Mouse (Mus musculus) MEL (cell line): Measurements from ENCODE around the gene Mrps24. TPM values are rescaled to one million over a fixed set of nuclear protein-coding genes. Genes with fewer than 3 reads are reported as not detected.
A peak's percentile ranks its signal among the peaks of the same experiment; 100 is the strongest.

ENCODE experiments used
- DNase-seq: peaks from one replicate; pipeline ENCODE4 v3.0.0; 2011; ENCODE audit warnings: low read depth, low spot score
- H3K27ac ChIP-seq: 2 replicates; pipeline ENCODE4 v1.5.1; 2012; ENCODE audit warnings: low read depth, mild to moderate bottlenecking, control low read depth, low read length, moderate library complexity; ENCODE audit not compliant: control insufficient read depth
- H3K27me3 ChIP-seq, 2 experiments: fragments of 150-350 bp in 1 of 2; sonication (generic) in 1 of 2; 2 replicates each; pipeline ENCODE4 v1.6.1; 2012; ENCODE audit warnings: low read length in 2 of 2, mild to moderate bottlenecking in 2 of 2, improper control_type of control experiment in 1 of 2, moderate library complexity in 1 of 2; ENCODE audit not compliant: insufficient read depth in 2 of 2, control insufficient read depth in 1 of 2
- H3K36me3 ChIP-seq, 2 experiments: 2 replicates each; pipeline ENCODE4 v1.6.1; 2012 to 2014; ENCODE audit warnings: low read length in 2 of 2, improper control_type of control experiment in 1 of 2, inconsistent platforms in 1 of 2, mild to moderate bottlenecking in 1 of 2; ENCODE audit not compliant: insufficient read depth in 2 of 2, control insufficient read depth in 1 of 2
- H3K4me1 ChIP-seq, 2 experiments: fragments of 150-350 bp in 1 of 2; sonication (generic) in 1 of 2; 2 replicates each; pipeline ENCODE4 v1.6.1; 2012; ENCODE audit warnings: low read length in 2 of 2, improper control_type of control experiment in 1 of 2, mild to moderate bottlenecking in 1 of 2; ENCODE audit not compliant: insufficient read depth in 2 of 2, control insufficient read depth in 1 of 2
- H3K4me3 ChIP-seq, 2 experiments: fragments of 150-350 bp in 1 of 2; sonication (generic) in 1 of 2; 2 replicates each; pipeline ENCODE4 v1.5.1; 2012; ENCODE audit warnings: low read depth in 2 of 2, low read length in 2 of 2, mild to moderate bottlenecking in 2 of 2, moderate library complexity in 2 of 2, control low read depth in 1 of 2, improper control_type of control experiment in 1 of 2; ENCODE audit not compliant: control insufficient read depth in 1 of 2, insufficient read depth in 1 of 2
- H3K79me2 ChIP-seq: 2 replicates; pipeline ENCODE4 v1.6.1; 2012; ENCODE audit warnings: mild to moderate bottlenecking, low read length, moderate library complexity; ENCODE audit not compliant: control insufficient read depth, poor library complexity, insufficient read depth
- H3K9ac ChIP-seq: 2 replicates; pipeline ENCODE4 v1.6.1; 2012; ENCODE audit warnings: low read depth, mild to moderate bottlenecking, control low read depth, low read length, moderate library complexity; ENCODE audit not compliant: control insufficient read depth, poor library complexity, severe bottlenecking
- H3K9me3 ChIP-seq: fragments of 150-350 bp; sonication (generic); replicated peaks from 2 replicates; pipeline ENCODE4 v1.6.1; 2012; ENCODE audit warnings: mild to moderate bottlenecking, low read length, improper control_type of control experiment, moderate library complexity; ENCODE audit not compliant: insufficient read depth
- BHLHE40 ChIP-seq: IDR thresholded peaks from 2 replicates; pipeline ENCODE4 v1.6.1; 2012; ENCODE audit warnings: low read depth, mild to moderate bottlenecking, inconsistent platforms, low read length, improper control_type of control experiment, borderline replicate concordance
- CHD1 ChIP-seq: IDR thresholded peaks from 2 replicates; pipeline ENCODE4 v1.6.1; 2012; ENCODE audit warnings: low read depth, mild to moderate bottlenecking, inconsistent platforms, low read length, improper control_type of control experiment
- CHD2 ChIP-seq: IDR thresholded peaks from 2 replicates; pipeline ENCODE4 v1.6.1; 2011; ENCODE audit warnings: low read length, improper control_type of control experiment
- EP300 ChIP-seq, 2 experiments: IDR thresholded peaks; 2 replicates each; pipeline ENCODE4 v1.6.1; 2011; ENCODE audit warnings: improper control_type of control experiment in 2 of 2, low read length in 2 of 2, low read depth in 1 of 2, mild to moderate bottlenecking in 1 of 2
- ETS1 ChIP-seq: IDR thresholded peaks from 2 replicates; pipeline ENCODE4 v1.6.1; 2012; ENCODE audit warnings: low read depth, mild to moderate bottlenecking, inconsistent platforms, low read length, improper control_type of control experiment, moderate library complexity
- GABPA ChIP-seq: IDR thresholded peaks from 2 replicates; pipeline ENCODE4 v1.6.1; 2012; ENCODE audit warnings: low read depth, mild to moderate bottlenecking, inconsistent platforms, low read length, improper control_type of control experiment, moderate library complexity
- GATA1 ChIP-seq: IDR thresholded peaks from 2 replicates; pipeline ENCODE4 v1.6.1; 2011; ENCODE audit warnings: low read depth, low read length, improper control_type of control experiment
- JUND ChIP-seq: IDR thresholded peaks from 2 replicates; pipeline ENCODE4 v1.6.1; 2011; ENCODE audit warnings: low read depth, mild to moderate bottlenecking, improper control_type of control experiment, low read length
- KAT2A ChIP-seq: conservative IDR thresholded peaks from 2 replicates; pipeline ENCODE4 v1.6.1; 2012; ENCODE audit warnings: low read depth, low read length, improper control_type of control experiment, inconsistent platforms
- MAFK ChIP-seq: IDR thresholded peaks from 2 replicates; pipeline ENCODE4 v1.6.1; 2011; ENCODE audit warnings: low read depth, mild to moderate bottlenecking, low read length, improper control_type of control experiment, borderline replicate concordance
- MAZ ChIP-seq: IDR thresholded peaks from 2 replicates; pipeline ENCODE4 v1.6.1; 2012; ENCODE audit warnings: low read depth, mild to moderate bottlenecking, inconsistent platforms, low read length, improper control_type of control experiment
- MEF2A ChIP-seq: IDR thresholded peaks from 2 replicates; pipeline ENCODE4 v1.6.1; 2014; ENCODE audit warnings: low read depth, mild to moderate bottlenecking, inconsistent platforms, low read length, improper control_type of control experiment; ENCODE audit not compliant: poor library complexity, insufficient replicate concordance, severe bottlenecking; ENCODE audit errors: extremely low read depth
- MYC ChIP-seq: IDR thresholded peaks from 2 replicates; pipeline ENCODE4 v1.6.1; 2011; ENCODE audit warnings: low read depth, mild to moderate bottlenecking, low read length, improper control_type of control experiment, moderate library complexity
- POLR2AphosphoS5 ChIP-seq: IDR thresholded peaks from 2 replicates; pipeline ENCODE4 v1.6.1; 2012; ENCODE audit warnings: low read depth, borderline replicate concordance, mild to moderate bottlenecking, inconsistent platforms, low read length, moderate library complexity, mixed read lengths
- RAD21 ChIP-seq: IDR thresholded peaks from 2 replicates; pipeline ENCODE4 v1.6.1; 2011; ENCODE audit warnings: mild to moderate bottlenecking, low read depth, low read length, improper control_type of control experiment
- RCOR1 ChIP-seq: IDR thresholded peaks from 2 replicates; pipeline ENCODE4 v1.6.1; 2012; ENCODE audit warnings: low read depth, mild to moderate bottlenecking, inconsistent platforms, low read length, improper control_type of control experiment
- SIN3A ChIP-seq: IDR thresholded peaks from 2 replicates; pipeline ENCODE4 v1.6.1; 2012; ENCODE audit warnings: low read length, improper control_type of control experiment, inconsistent platforms
- SMC3 ChIP-seq: IDR thresholded peaks from 2 replicates; pipeline ENCODE4 v1.6.1; 2011; ENCODE audit warnings: low read depth, low read length, improper control_type of control experiment
- TAL1 ChIP-seq: IDR thresholded peaks from 2 replicates; pipeline ENCODE4 v1.6.1; 2012; ENCODE audit warnings: mild to moderate bottlenecking, inconsistent platforms, low read length, moderate library complexity, mixed read lengths
- TCF12 ChIP-seq: IDR thresholded peaks from 2 replicates; pipeline ENCODE4 v1.6.1; 2014; ENCODE audit warnings: low read depth, mild to moderate bottlenecking, inconsistent platforms, low read length, improper control_type of control experiment, moderate library complexity
- UBTF ChIP-seq: IDR thresholded peaks from 2 replicates; pipeline ENCODE4 v1.6.1; 2012; ENCODE audit warnings: low read depth, mild to moderate bottlenecking, inconsistent platforms, low read length, improper control_type of control experiment, moderate library complexity, borderline replicate concordance; ENCODE audit not compliant: insufficient read depth
- USF1 ChIP-seq: IDR thresholded peaks from 2 replicates; pipeline ENCODE4 v1.6.1; 2014; ENCODE audit warnings: low read depth, mild to moderate bottlenecking, inconsistent platforms, low read length, improper control_type of control experiment, moderate library complexity
- USF2 ChIP-seq, 2 experiments: IDR thresholded peaks; 2 replicates each; pipeline ENCODE4 v1.6.1; 2011 to 2012; ENCODE audit warnings: improper control_type of control experiment in 2 of 2, low read length in 2 of 2, borderline replicate concordance in 1 of 2, inconsistent platforms in 1 of 2, low read depth in 1 of 2, mild to moderate bottlenecking in 1 of 2; ENCODE audit not compliant: insufficient read depth in 1 of 2
- ZNF384 ChIP-seq: IDR thresholded peaks from 2 replicates; pipeline ENCODE4 v1.6.1; 2012; ENCODE audit warnings: low read depth, mild to moderate bottlenecking, inconsistent platforms, low read length, improper control_type of control experiment
- polyA plus RNA-seq, 2 experiments: library from polyadenylated mRNA; stranded (reverse) in 1 of 2; unstranded in 1 of 2; fragments of >175 nt in 1 of 2; fragments of >200 nt in 1 of 2; gene quantifications; 2 replicates each; pipeline versions ENCODE4 v1.2.1 to v1.2.4; 2012; ENCODE audit warnings: low replicate concordance in 2 of 2, low read depth in 1 of 2; ENCODE audit not compliant: insufficient read length in 2 of 2, insufficient read depth in 1 of 2, missing spikeins in 1 of 2
- total RNA-seq: library from RNA; depleted of rRNA; stranded (reverse); fragments of 300-350 nt; gene quantifications from 2 replicates; pipeline ENCODE4 v1.2.3, GENCODE M21; 2012

Gene Mrps24
- total and polyA plus RNA-seq, 3 experiments = 163 to 184 TPM; not detected in 1

- Histone ChIP-seq H3K27me3 (no peaks in the 10 kb centered on the region), H3K4me1 (no peaks in the 10 kb centered on the region), H3K9ac (no peak overlapping the region), H3K27ac (no peak overlapping the region), H3K36me3 (peaks cover 0 to 15% of the 10 kb centered on the region in 2 experiments; a peak in 2 of 4 replicates), H3K4me3 (no peak overlapping the region), H3K9me3 (no peaks in the 10 kb centered on the region), H3K79me2 (no peaks in the 10 kb centered on the region)
- no peak for DNase-seq
- TF ChIP-seq GABPA (no peak), MAFK (no peak), RAD21 (no peak), USF1 (0 out of 2 replicates have a peak, but pooled peaks have one; percentile 20), MAZ (no peak), SMC3 (no peak), ETS1 (no peak), SIN3A (no peak), UBTF (no peak)
Observed at GRCm38 (mm10) chr11:5718611-5719354, 3.3 kb upstream of the Mrps24 start.

GRCm38 (mm10) chr11:5716938-5717705 lies 1.6 kb upstream of the Mrps24 start:
- peaks cover 0 to 8% of the 10 kb centered on the region in 2 experiments; a peak in 2 of 4 replicates for H3K36me3 ChIP-seq
- no peaks in the 10 kb centered on the region for H3K79me2 ChIP-seq
- no peaks in the 10 kb centered on the region for H3K27me3 ChIP-seq
- no peak overlapping the region for H3K4me3 ChIP-seq
- H3K27ac ChIP-seq = no peak overlapping the region
- H3K9ac ChIP-seq = no peak overlapping the region
- H3K9me3 ChIP-seq = no peaks in the 10 kb centered on the region
- DNase-seq = no peak
- no peaks in the 10 kb centered on the region for H3K4me1 ChIP-seq
- TF ChIP-seq TAL1 (no peak), ETS1 (no peak), CHD1 (no peak), JUND (no peak), KAT2A (no peak), MEF2A (no peak), RCOR1 (no peak), USF2 (IDR thresholded peaks at IDR 0.05; ENCODE audit: borderline replicate concordance in 1 of 2, insufficient read depth in 1 of 2, low read depth in 1 of 2, low read length in 2 of 2) (no peak), USF1 (no peak), EP300 (IDR thresholded peaks at IDR 0.05; ENCODE audit: low read depth in 1 of 2, low read length in 2 of 2) (no peak), GATA1 (no peak), SMC3 (no peak), MYC (no peak), CHD2 (no peak), TCF12 (no peak), BHLHE40 (no peak), ZNF384 (no peak), POLR2AphosphoS5 (no peak), MAZ (no peak)
